Comparison of ENCODE assay signal across 21 mouse cellular contexts in the genomic region with DNA sequence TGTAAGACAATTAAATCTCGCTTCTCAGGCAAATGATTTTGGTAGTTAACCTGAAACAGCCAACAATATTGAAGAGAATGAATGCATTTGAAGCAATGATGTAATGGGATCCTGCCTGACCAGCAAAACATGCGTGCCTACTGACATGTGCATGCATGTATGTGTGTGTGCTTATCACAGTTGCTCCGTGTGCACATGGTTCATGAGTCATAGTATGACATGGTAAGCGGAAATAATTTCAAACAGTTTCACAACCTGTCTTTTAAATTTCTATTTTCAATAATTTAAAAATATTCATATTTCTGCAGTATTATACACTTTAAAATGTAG.
DNase-seq lines count a peak whose midpoint lies in the region; ATAC-seq lines count a peak whose summit lies in the region.
"Had no signal": no experiment of that assay in that cellular context is flagged by ENCODE, and none has a peak within 500 bp of the region (broad histone marks: within the 10 kb centered on the region; RNA-seq: fewer than 3 reads in every experiment).

No protein-coding gene starts in this region.

- peak; percentile 29 to 61 for DNase-seq in cerebellum, postnatal 14 days
- no peak for DNase-seq in cerebellum, postnatal 4 days (ENCODE audit: low spot score in 2 of 2)
- DNase-seq in heart, postnatal 4 days, result no peak
- no peak for DNase-seq in heart, postnatal 25 days (ENCODE audit: low spot score)
- DNase-seq: B cell, adult 2 months; gastrocnemius, postnatal 36 days; kidney, adult 8-10 months; kidney, postnatal 14 days; layer of hippocampus, adult 9-11 months; lung, adult 18-20 months; lung, postnatal 14 days; right cerebral cortex, postnatal 14 days had no signal

- peaks cover 5% of the 10 kb centered on the region; the same call in 1 of the 2 replicates for H3K4me1 ChIP-seq in neural tube, embryonic 14.5 days (ENCODE audit: control insufficient read depth, insufficient read depth, low read length)
- 0 out of 2 replicates have a peak, but pooled peaks cover 4% of the 10 kb centered on the region for H3K4me1 ChIP-seq in neural tube, embryonic 15.5 days
- H3K4me1 ChIP-seq in forebrain, embryonic 13.5 days, result peaks cover 47% of the 10 kb centered on the region
- H3K4me1 ChIP-seq: megakaryocyte, embryonic 14.5 days had no signal

- no peak overlapping the region for H3K4me3 ChIP-seq in neural tube, embryonic 14.5 days (ENCODE audit: low read depth, low read length)
- no peak overlapping the region for H3K4me3 ChIP-seq in neural tube, embryonic 15.5 days (replicated peaks)
- no peak overlapping the region for H3K4me3 ChIP-seq in forebrain, embryonic 13.5 days
- H3K4me3 ChIP-seq: hindbrain, embryonic 12.5 days; megakaryocyte, embryonic 14.5 days; neural tube, embryonic 12.5 days had no signal

- no peak overlapping the region for H3K4me2 ChIP-seq in neural tube, embryonic 14.5 days (ENCODE audit: low read depth, low read length)
- H3K4me2 ChIP-seq in neural tube, embryonic 15.5 days, result no peak overlapping the region
- H3K4me2 ChIP-seq in forebrain, embryonic 13.5 days, result peak overlapping the region; percentile 27
- H3K4me2 ChIP-seq: hindbrain, embryonic 12.5 days; liver, embryonic 11.5 days; neural tube, embryonic 12.5 days had no signal

- H3K9ac ChIP-seq in neural tube, embryonic 14.5 days (replicated peaks; ENCODE audit: low read depth, low read length), result no peak overlapping the region
- H3K9ac ChIP-seq in neural tube, embryonic 15.5 days (replicated peaks), result no peak overlapping the region
- no peak overlapping the region for H3K9ac ChIP-seq in forebrain, embryonic 13.5 days
- H3K9ac ChIP-seq: hindbrain, embryonic 12.5 days; neural tube, embryonic 12.5 days had no signal

- no peaks in the 10 kb centered on the region for H3K9me3 ChIP-seq in neural tube, embryonic 14.5 days (ENCODE audit: control insufficient read depth, low read length)
- no peaks in the 10 kb centered on the region for H3K9me3 ChIP-seq in neural tube, embryonic 15.5 days (replicated peaks)
- H3K9me3 ChIP-seq in forebrain, embryonic 13.5 days (replicated peaks), result no peaks in the 10 kb centered on the region
- H3K9me3 ChIP-seq: hindbrain, embryonic 12.5 days; megakaryocyte, embryonic 14.5 days; neural tube, embryonic 12.5 days had no signal

- intact Hi-C loops in heart, postnatal 25 days (cut with DNase I), result no loop called here

- no peak overlapping the region for H3K27ac ChIP-seq in neural tube, embryonic 14.5 days (ENCODE audit: low read depth, low read length)
- H3K27ac ChIP-seq in neural tube, embryonic 15.5 days (replicated peaks), result no peak overlapping the region
- peak overlapping the region; percentile 89 for H3K27ac ChIP-seq in forebrain, embryonic 13.5 days
- H3K27ac ChIP-seq: hindbrain, embryonic 12.5 days; neural tube, embryonic 12.5 days; stomach, postnatal 0 days had no signal

- no peaks in the 10 kb centered on the region for H3K36me3 ChIP-seq in neural tube, embryonic 14.5 days (ENCODE audit: control insufficient read depth, insufficient read depth, low read length)
- no peaks in the 10 kb centered on the region for H3K36me3 ChIP-seq in neural tube, embryonic 15.5 days
- H3K36me3 ChIP-seq in forebrain, embryonic 13.5 days (ENCODE audit: poor library complexity, severe bottlenecking), result no peaks in the 10 kb centered on the region
- H3K36me3 ChIP-seq: hindbrain, embryonic 12.5 days; neural tube, embryonic 12.5 days had no signal

- H3K27me3 ChIP-seq in neural tube, embryonic 14.5 days (ENCODE audit: control insufficient read depth, insufficient read depth, low read length), result no peaks in the 10 kb centered on the region
- no peaks in the 10 kb centered on the region for H3K27me3 ChIP-seq in neural tube, embryonic 15.5 days (replicated peaks)
- no peaks in the 10 kb centered on the region for H3K27me3 ChIP-seq in forebrain, embryonic 13.5 days
- H3K27me3 ChIP-seq: hindbrain, embryonic 12.5 days; megakaryocyte, embryonic 14.5 days; neural tube, embryonic 12.5 days had no signal

- 72% methylated on average over 4 of the region's 4 CpGs for WGBS in neural tube, embryonic 14.5 days
- 67% methylated on average over 4 of the region's 4 CpGs for WGBS in neural tube, embryonic 15.5 days
- WGBS in forebrain, embryonic 13.5 days, result 17% methylated on average over 4 of the region's 4 CpGs

- peak; percentile 48; the same call in 1 of the 2 replicates for ATAC-seq in neural tube, embryonic 14.5 days (ENCODE audit: low read depth)
- no peak for ATAC-seq in neural tube, embryonic 15.5 days (ENCODE audit: low FRiP score)
- ATAC-seq in forebrain, embryonic 13.5 days, result peak; percentile 50
- ATAC-seq: inflammation-experienced regulatory T-cells, adult 6 months had no signal

Comparison
In these comparisons a context has a peak if more than half of its experiments do, and no peak if none do; other contexts are left out.
1. DNase-seq: peak in cerebellum, postnatal 14 days (2 of 2); none in cerebellum, postnatal 4 days (0 of 2), heart, postnatal 4 days (single experiment) and heart, postnatal 25 days (single experiment).